Mouse (Mus musculus): ENCODE data around the gene Grn.
"Not testable (repeated sequence)": the region's sequence is repeated elsewhere in the genome, so short reads cannot be mapped to it uniquely, and the experiment has no call there.

Gene Grn

DNA sequence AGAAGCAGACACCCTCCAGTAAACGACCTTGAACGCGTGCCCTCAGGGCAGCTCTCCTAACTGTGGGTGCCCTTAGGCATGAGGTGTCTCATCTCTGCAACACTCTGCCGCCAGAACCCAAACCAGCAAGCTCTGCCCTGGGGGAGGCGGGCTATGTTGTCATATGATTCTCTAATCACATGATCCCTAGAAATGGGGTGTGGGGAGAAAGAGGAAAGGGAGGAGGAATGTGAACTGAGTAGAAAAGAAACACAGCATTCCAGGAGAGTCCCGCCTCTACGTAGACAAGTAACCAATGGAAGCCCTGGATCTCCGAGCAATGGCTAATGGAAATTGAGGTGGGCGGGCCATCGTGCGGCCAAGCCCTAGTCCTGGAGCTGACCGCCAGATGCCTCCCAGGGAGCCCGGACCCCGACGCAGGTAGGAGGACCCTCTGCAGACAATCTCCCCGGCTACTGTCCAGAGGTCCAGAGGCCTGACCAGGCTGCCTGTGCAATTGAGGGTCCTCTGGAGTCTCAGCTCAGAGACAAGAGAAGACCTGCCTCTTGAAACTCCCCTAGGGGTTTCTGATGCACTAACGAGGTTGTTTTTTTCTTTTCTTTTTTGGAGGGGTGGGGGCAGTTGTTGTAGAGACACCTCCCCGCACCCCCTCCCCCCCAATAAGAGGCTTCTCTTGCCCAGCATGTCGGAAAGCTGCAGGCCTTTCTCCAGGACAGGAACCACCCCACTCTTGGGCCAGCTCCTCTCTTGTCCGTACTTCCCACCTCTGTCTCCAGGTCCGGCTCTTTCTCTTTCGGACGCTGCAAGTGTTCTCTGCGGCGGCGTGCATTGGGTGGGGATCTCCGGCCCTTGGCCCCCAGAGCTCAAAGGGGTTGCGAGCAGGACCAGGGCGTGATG lies at the start of gene Grn:
Gene Grn, plus strand, starts transcription at position 195 of the 897 bp plus-strand sequence.
- DNase-seq (ENCODE audit: low spot score in 2 of 2), result peak; percentile 69 to 88

DNA sequence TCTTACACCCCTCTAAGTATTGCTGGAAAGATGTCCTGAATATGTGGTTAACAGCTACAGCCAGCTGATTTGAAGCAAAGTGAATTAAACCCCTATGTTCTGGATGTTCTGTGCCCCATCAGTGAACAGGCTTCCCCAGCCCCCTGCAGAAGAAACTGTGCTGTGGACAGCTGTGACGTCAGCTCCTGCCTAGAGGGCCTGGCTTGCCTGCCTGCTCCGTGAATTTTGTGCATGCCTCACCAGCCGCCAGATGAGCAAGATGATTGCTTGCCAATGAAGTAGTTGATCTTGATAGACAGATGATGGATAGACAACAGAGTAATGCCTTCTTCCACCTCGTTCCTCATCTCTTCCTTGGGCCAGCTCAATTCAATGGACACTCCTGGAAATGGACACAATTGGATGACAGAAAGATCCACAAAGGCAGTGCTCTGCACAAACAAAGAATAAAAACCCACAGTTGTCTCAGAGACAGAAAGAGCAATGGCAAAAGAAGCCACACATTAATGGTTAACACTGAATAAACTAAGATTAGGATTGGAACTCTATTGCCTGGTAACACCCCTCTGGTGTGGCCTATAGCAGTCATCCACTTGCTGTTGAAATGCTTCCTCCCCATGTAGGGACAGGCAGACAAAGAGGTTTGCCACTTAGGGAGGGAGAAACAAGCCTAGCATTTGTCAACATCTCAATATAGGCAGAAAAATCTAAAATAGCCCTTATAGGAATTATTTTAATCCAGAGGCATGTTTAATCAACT lies 48.6 kb upstream of the Grn start:
- no peak for DNase-seq (ENCODE audit: low spot score in 2 of 2)

DNA sequence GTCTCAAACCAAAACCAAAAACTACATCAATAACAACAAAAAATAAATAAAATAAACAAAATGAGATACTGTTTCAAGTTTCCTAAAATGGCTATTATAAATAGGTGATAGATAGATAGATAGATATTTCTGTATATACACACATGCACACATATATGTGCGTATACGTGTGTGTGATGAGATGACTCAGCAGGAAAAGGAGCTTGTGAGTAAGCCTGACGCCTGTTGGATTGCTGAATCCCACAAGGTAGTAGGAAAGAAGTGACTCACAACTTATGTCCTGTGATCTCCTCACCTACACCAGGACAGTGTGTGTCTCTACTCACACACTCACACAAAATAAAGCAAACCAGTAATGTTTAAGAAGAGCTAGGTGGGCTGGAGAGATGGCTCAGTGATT lies 47.3 kb upstream of the Grn start:
- DNase-seq (ENCODE audit: low spot score in 2 of 2), result no peak

DNA sequence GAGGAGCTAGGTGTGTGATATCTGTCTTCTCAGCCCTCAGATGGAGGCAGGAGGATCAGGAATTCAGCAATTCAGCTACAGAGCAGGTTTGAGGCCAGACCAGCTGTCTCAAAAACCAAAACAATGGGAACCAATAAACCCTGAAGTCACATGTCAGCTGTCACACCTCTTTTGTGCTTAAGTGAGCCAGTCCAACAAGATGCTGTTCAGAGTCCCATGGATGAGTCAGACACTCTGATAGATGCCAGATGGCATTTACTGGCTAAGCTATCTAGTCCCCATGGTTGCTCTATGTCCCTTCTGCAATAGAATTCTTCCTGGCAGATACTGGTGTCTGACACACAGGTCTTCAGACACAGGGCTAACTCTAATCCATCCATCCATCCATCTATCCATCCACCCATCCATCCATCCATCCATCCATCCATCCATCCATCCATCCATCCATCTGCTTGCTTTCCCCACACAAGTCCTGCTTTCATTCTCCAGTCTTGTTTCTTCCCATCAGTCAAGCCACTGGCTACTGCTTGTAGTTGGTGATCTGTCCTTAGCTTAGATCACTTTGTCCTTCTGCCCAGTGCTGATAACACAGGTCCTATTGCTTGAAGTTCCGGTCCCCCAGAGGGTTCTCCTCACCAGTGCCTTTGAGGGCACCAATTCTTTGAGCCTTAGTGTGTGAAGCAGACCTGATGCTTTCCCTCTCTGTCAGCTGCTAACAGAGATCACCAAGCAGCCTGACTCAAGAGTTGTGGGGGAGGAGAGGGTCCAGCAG lies 46.6 kb upstream of the Grn start:
- no peak for DNase-seq (ENCODE audit: low spot score in 2 of 2)

DNA sequence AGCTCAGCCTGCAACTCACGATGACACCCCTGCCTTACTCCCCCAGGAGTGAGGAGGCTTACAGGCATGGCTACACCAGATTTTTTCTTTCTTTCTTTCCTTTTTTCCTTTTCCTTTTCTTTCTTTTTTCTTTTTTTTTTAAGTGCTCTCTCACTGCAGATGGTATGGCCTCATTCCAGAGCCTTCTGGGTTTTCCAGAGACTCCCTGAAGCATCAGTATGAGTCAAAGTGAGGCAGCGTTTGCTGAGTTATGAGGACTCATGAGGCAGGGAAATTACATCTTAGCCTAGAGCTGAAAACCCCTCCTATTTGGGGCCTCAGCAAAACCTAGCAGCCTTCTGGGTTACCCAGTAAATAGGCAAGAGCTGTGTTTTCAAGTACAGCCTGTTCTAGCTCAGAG lies 45.7 kb upstream of the Grn start:
- DNase-seq (ENCODE audit: low spot score in 2 of 2), result no peak

DNA sequence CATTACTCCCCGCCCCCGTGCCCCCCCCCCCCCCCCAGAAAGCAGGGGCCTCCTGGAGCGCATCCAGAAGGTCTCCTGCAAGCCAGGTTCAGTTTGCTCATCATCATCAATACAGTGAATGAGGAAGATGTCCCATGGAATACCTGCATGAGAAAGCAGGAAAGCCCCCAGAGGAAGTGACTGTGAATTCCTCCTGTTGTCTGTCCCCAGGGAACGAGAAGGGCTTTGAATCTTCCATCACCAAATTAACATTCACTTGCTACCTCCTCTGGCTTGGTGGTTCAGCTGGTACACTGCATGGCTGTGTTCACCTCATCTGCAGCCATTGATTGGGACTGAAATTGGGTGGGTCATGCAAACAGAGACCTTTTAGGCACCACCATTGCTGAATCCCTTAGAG lies 45.0 kb upstream of the Grn start:
- no peak for DNase-seq (ENCODE audit: low spot score in 2 of 2)

DNA sequence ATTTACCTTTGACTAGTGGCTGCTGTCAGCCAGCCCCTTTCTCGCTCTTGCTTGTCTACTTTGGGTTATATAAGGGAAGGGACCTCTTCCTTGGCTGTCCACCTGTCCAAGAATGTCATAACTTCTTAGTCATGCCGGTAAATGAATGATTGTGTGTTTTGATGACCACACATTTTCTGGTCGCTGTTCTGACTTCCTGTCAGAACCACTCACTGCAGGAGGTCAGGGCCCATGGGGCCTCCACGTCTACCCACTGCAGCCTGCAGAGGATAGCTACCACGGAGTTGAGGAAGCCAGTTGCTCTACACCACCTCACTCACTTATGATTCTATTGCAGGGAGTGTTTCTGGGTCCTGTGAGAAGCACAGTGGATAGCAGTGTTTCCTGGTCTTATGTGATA lies 44.0 kb upstream of the Grn start:
- DNase-seq (ENCODE audit: low spot score in 2 of 2), result no peak

DNA sequence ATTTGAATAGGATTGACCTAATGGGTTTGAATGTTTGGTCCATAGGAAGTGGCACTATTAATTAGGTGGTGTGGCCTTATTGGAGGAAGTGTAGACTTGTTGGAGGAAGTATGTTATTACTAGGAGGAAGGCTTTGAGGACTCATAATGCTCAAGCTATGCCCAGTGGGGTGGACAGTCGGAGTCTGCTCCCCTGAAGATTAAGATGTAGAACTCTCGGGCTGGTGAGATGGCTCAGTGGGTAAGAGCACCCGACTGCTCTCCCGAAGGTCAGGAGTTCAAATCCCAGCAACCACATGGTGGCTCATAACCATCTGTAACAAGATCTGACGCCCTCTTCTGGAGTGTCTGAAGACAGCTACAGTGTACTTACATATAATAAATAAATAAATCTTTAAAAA lies 40.7 kb upstream of the Grn start:
- not testable (repeated sequence) for DNase-seq (ENCODE audit: low spot score in 2 of 2)

DNA sequence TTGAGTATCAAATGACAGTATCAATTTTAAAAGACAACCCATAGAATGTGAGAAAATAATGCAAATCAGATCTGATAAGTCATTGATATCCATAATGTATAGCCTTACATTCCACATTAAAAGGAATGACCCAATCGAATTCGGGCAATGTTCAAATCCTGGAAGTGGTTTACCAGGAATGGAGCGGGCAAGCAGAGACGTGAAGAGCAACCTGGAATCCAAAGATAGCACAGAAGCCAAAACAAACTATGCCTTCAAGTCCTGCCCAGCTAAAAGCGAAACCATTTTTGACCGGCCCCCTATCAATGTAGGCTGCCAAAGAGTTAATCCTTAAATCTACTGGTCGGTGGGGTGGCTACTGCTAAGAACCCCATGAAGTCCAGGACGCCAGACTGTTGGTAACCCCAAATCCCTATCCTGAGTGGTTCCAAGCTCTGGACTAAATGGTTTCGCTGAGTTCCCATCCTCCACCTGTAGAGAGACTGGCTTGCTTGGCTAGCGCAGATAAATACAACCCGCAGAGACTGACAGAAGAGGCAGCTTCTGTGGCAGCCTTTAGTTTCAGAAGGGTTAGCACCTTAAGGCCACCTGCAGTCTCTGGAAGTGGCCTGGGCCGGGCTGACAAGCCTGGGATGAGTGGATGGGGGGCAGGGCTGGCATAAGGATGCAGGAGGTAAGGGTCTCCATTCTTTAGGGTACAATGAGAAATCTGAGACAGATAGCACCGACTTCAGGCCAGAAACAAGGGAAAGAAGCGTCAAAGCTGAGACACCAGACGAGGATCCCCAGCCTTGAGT lies 37.5 kb upstream of the Grn start:
- no peak for DNase-seq (ENCODE audit: low spot score in 2 of 2)

DNA sequence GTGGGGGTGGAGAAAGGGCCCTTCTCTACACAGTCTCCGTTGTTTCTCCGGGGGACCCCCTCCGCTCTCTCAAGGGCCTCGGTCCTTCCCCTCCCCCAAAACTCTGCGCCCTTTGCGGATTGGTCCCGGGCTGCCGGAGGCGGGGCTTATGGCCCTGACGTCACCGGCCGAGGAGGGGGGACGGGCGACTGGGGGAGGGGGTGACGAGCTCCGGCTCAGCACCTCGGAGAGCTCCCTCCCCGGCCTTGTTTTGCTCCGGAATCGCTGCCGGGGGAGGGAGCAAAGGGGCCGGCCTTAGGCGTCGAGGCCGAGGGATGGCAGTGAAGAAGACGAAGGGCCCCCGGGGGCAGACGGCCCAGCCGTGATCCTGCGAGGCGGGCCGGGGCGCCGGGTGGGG lies 36.9 kb upstream of the Grn start, which contains the start of gene Rundc3a:
Gene Rundc3a, plus strand, starts transcription at position 166 of the 397 bp plus-strand sequence.
- peak in 1 of 2 experiments; percentile 23 for DNase-seq (ENCODE audit: low spot score in 2 of 2)

DNA sequence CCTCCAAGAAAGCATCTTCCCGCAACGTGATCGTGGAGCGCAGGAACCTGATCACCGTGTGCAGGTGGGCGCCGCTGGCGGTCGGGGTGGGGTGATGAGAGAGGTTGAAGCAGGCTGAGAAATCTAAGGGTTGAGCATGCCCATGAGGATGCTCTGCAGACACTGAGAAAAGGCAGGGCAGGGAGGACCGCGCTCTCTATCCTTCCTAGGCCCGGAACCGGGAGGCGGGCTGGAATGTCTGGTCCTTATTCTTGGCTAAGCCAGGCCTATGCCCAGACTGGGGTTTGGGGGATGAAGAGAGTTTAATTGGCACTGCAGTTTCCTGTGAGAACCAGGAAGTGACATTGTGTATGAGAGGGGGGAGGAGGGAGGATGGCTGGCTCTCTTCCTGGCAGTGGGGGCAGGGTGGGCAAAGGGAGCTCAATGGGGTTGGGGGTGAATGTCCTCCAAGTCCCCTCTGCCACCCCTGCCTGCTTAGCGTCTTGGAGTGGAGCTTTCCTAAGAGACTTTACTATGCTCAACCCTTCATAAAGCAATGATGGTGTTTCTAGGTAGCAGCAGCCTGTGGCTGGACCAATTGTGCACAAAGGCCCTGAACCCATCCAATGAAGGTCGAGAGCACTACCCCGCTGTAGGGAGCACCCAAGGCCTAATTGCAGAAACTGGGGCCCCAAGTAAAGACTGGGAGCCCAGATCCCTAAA lies 36.2 kb upstream of the Grn start:
- no peak for DNase-seq (ENCODE audit: low spot score in 2 of 2)

DNA sequence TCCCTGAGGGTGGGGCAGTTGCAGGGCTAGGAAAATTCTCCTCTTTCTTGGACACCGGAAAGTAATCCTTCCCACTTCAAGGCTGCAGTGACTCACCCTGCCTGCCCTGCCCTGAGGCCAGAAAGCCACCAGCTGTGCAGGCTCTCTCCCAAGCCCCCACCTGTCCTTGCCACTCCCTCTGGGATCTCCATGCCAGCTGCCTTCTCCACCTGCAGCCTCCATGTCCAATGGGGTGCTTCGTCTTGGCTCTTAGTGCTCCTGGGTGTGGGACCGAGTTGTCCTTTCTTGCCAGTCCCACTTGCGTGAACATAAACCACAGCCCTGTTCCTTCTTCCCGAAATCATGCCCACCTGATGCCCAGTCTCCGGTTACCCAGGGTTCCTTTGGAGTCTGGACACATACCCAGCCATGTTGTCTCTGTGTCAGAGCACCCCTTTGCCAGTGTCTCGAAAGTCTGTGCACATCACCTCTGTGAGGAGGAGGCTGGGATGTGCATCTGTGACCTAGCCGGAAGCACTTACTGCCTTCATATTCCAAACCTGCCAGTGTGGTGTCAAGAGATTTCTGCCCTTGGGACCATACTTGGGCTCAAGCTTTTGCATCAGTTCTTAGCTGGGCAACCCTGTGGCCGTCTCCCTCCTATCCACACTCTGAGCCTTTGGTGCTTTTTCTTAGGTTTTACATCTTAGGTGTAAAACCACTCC lies 35.5 kb upstream of the Grn start:
- DNase-seq (ENCODE audit: low spot score in 2 of 2), result no peak

DNA sequence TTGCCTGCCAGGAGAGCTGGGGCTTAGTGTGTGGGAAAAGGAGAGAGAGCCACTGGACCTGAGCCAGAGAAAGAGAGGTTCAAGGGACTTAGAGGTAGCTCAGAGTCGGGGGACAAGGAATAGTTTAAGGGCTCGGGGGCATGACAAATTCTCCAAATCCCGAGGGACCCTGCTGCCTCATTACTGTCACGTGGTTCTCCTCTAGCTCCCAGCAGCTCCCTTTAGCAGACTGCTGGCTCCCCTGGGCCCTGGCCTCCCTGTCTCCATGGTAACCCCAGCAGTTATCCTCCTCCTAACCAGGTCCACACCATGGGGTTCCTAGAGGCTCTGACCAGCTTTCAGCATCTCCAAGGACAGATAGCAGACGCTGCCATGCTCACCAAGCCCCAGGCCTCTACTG lies 34.9 kb upstream of the Grn start:
- no peak for DNase-seq (ENCODE audit: low spot score in 2 of 2)

DNA sequence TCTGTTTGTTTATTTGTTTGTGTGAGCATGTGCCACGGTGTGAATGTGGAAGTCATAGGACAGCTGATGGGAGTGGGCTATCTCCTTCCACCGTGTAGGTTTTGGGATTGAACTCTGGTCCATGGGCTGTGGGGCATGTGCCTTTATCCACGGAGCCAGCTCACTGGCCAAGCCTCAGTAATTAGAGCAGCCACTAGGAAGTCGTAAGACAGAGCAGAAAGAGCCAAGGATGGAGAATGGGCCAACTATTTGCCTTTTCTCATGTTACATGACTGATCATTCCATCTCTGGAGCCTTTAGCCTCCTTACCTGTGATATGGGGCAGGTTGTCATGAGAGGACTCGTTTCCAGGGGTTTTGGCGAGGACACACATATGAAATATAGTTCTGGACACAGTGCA lies 33.9 kb upstream of the Grn start:
- no peak for DNase-seq (ENCODE audit: low spot score in 2 of 2)

DNA sequence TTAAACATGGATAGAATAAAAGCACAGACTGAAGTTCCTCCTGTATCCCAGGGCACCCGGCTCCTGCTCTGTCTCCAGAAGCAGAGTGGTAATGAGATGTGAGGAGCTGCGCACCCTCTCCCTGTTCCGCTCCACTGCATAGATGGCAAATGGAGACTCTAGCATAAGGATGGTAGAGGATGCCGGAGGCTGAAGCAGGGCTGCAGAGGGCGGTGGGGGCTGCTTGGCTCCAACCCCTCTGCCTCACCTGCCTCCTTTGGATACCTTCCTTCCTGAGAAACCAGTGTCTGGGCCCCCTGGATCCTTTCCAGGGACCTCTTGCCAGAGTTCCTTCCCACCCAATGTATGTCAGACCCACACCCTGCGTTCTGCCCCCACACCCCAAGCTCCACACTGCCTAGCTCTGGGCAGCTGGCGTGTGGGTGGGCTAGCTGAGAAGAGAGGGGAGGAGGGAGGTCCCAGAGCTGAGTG lies 33.4 kb upstream of the Grn start:
- DNase-seq (ENCODE audit: low spot score in 2 of 2), result no peak

DNA sequence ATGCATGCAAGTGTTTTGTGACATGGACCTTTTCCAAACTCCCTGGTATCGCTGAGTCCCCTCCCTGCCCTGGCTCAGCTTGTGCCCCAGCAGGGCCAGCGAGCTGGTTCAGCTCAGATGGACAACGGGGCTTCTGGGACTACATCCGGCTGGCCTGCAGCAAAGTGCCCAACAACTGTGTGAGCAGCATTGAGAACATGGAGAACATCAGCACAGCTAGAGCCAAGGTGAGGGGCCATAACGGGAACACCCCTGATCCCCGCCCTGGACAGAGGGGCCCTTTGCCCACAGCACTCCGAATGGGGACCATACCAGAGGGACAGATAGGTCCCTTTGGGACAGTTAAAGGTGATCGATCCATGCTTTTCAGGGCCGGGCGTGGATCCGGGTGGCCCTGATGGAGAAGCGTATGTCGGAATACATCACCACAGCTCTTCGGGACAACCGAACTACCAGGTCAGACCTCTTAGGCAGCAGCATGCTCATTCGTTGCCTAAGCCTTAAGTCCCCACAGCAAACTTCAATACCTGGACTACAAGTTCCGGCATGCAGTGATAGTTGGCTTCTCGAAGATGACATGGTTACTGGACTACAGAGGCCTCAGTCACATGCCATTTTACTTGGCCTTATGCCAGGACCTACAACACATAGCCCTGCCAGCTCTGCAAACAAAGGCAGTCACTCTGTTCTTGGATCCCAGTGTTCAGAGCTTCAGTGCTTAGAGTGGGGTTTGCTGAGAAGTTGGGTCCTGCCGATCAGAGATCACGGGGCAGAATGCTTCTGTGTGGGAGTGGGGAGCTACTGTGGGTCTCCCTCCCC lies 31.9 kb upstream of the Grn start:
- DNase-seq (ENCODE audit: low spot score in 2 of 2), result peak in 1 of 2 experiments; percentile 57

DNA sequence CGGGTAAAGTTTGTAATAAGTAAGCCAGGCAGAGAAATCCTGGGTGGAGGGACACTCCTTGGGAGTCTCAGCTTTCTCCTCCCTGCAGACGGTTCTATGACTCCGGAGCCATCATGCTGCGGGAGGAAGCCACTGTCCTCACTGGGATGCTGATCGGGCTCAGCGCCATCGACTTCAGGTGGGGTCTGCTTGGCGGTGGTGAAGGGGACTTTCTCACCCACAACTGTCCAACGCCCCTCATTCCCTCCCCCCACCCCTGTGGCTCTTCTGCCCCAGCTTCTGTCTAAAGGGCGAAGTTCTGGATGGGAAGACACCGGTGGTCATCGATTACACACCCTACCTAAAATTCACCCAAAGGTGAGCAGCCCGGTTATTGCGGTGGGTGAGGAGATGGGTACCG lies 31.0 kb upstream of the Grn start:
- DNase-seq (ENCODE audit: low spot score in 2 of 2), result no peak

DNA sequence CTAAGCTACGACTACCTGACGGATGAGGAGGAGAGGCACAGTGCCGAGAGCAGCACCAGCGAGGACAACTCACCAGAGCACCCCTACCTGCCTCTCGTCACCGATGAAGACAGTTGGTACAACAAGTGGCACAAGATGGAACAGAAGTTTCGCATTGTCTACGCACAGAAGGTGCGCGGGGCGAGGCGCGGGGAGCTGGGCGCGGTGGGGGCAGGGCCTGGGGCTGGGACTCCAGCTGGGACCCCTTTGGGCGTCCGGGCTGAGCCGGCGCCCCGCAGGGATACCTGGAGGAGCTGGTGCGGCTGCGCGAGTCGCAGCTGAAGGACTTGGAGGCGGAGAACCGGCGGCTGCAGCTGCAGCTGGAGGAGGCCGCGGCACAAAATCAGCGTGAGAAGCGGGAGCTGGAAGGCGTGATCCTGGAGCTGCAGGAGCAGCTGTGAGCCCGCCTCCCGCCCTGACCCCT lies 30.5 kb upstream of the Grn start:
- no peak for DNase-seq (ENCODE audit: low spot score in 2 of 2)

DNA sequence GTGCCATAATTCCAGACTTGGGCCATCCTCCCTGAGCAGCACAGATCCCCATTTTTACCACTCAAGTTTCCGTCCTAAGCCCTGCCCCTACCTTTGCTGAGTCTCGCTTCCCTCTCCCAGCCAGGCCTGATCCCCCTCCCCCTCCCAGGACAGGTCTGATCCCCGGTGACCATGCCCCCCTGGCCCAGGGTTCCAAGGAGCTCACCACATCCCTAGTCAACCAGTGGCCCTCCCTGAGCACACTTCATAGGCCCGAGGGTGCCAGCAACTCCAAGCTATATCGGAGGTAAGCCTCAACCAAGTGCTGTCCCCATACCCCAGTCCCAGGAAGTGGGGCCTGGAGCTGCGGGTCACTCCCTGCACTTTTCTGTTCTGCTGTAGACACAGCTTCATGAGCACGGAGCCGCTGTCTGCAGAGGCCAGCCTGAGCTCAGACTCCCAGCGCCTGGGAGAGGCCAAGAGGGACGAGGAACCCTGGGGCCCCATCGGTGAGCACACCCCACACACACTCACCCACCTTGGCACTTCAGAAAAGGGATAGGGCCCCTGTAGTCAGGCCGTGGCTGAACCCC lies 29.5 kb upstream of the Grn start:
- no peak for DNase-seq (ENCODE audit: low spot score in 2 of 2)

Measured in urinary bladder, adult 18-20 months (tissue).